Mouse (Mus musculus) megakaryocyte-erythroid progenitor cell, adult 5-6 weeks (primary cell): ENCODE data around the gene Commd2. TPM values are rescaled to one million over a fixed set of nuclear protein-coding genes. Genes with fewer than 3 reads are reported as not detected.

Source experiments
- ATAC-seq: replicated peaks from 2 replicates; pipeline ENCODE4 v1.8.0; 2016; ENCODE audit warnings: mild to moderate bottlenecking, inconsistent platforms; ENCODE audit not compliant: severe bottlenecking, poor library complexity, low FRiP score, low TSS enrichment
- total RNA-seq, 2 experiments: library from RNA; stranded (forward) in 1 of 2; stranded (reverse) in 1 of 2; fragments of 200-1000, 215-1000 nt in 1 of 2; fragments of >200 nt in 1 of 2; fragmentation: Nextera tagmentation in 1 of 2; gene quantifications; 2 replicates each; pipeline ENCODE4 v1.2.3; 2014 to 2017

Commd2 gene
- total RNA-seq (2014; fragmentation: Nextera tagmentation): 25.8 and 45.8 TPM in 2 replicates
- total RNA-seq (2017): 14.6 and 14.9 TPM in 2 replicates

DNA sequence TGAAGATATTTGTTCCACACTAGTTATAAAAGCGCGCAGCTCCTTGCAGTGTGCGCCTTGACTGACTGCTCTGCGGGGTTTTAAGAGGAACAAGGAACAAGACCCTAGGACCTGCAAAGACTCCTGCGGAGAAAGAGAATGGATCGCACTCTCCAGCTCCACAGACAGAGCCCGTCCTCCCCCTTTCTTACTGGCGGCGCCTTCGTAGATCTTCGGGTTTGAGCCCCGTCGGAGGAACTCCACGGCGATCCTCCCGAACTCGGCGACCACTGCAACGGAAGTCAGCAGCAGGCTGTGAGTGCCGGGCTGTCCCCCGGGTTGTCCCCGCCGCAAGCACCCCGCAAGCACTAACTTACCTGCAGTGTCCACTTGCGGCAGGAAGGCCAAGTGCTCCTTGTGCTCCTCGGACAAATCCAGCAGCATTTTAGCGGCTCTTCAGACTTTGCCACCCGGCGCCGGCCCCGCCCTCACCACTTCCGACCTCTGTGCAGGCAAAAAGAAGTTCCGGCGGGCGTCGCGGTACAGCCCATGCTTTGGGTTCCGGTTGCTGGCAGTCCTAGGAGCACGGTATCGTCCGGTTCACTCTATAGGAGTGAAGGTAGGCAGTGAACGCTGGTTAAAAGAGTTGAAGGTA is at the start of gene Commd2:
Gene Commd2 (minus strand): TSS at position 485 of the 634 bp plus-strand sequence.
- ATAC-seq: peak; percentile 95

GRCm38 (mm10) chr3:57696779-57697178 is 45.3 kb upstream of the Commd2 start:
- no peak for ATAC-seq

- ATAC-seq: no peak
These were observed 44.7 kb upstream of the Commd2 start for GRCm38 (mm10) chr3:57696249-57696648.

GRCm38 (mm10) chr3:57692719-57693118 is 41.2 kb upstream of the Commd2 start, which contains the start of gene Ankub1:
TSS of gene Ankub1 (minus strand) at chr3:57692799.
- ATAC-seq: no peak

DNA sequence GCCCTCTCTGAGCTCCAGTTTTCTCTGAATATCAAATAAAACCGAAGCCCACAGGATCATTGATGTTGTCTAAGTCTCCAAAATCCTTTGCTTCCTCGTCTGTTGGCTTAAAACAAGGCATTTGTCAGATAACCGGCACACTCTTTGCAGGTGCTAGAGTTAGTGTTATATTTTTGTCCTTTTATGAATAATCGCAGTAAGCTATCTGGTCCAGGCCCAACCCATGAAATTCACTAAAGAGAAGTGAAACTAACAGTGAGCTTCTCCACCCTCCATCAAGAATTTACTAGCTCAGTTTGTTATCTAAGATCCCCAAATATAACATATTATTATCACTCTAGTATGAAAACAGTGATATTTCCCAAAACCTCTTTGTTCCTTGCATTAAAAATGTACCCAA is 40.3 kb upstream of the Commd2 start:
- ATAC-seq: no peak

DNA sequence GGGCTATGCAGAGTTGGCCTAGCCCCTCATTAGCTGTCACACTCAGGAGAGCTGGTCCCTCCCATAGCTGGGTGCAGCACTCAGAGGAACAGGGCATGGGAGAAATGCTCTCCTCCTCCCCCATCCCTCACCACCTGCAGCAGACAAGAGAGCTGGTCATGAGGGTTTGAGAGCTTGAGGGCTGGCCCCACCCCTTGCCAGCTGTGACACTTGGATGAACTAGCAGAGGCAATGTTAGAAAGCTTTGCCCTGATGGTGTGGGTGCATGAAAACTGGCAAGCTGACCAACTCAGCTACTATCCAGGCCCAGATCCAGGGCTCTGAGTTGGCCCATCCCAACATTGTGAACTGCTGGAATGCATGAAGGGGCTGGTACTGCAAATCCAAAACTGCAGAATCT is 26.3 kb upstream of the Commd2 start:
- ATAC-seq: no peak

GRCm38 (mm10) chr3:57674075-57674474 is 22.6 kb upstream of the Commd2 start:
- ATAC-seq: no peak

- ATAC-seq: no peak
These were observed 22.1 kb upstream of the Commd2 start for GRCm38 (mm10) chr3:57673586-57673985.

GRCm38 (mm10) chr3:57667054-57667723 is 15.7 kb upstream of the Commd2 start:
- ATAC-seq: peak; percentile 83

DNA sequence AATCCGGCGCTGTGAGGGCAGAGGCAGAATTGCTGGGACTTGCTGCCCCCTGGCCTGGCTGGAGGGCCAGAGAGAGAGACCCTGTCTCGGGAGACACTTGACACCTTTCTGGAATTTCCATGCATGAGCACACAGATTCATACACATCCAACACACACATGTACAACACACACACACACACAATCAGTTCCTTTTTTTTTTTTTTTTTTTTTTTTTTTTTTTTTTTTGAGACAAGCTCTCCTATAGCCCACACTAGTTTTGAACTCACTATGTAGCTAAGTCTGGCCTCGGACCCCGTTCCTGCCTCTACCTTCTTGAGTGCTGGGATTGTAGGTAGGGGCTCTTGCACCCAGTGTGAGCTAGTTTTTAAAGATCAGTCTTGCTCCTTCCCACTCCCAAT is 14.4 kb upstream of the Commd2 start:
- ATAC-seq: no peak

- no peak for ATAC-seq
These were observed 13.2 kb upstream of the Commd2 start for GRCm38 (mm10) chr3:57664682-57665081.

DNA sequence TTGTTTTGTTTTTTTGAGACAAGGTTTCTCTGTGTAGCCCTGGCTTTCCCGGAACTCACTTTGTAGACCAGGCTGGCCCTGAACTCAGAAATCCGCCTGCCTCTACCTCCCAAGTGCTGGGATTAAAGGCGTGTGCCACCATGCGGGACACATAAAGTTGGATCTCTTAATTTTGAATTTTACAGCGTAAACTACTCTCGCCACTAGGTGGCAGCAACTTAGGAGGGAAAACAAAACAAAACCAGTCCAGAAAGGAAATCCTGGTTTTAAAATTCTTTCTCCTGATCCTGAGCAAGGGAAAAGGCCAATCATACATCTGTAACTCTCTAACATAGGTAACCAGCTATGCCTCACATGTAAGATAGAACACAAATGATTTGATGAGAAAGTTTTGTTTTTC is 12.2 kb upstream of the Commd2 start:
- peak; percentile 57; the same call in 1 of the 2 replicates for ATAC-seq

DNA sequence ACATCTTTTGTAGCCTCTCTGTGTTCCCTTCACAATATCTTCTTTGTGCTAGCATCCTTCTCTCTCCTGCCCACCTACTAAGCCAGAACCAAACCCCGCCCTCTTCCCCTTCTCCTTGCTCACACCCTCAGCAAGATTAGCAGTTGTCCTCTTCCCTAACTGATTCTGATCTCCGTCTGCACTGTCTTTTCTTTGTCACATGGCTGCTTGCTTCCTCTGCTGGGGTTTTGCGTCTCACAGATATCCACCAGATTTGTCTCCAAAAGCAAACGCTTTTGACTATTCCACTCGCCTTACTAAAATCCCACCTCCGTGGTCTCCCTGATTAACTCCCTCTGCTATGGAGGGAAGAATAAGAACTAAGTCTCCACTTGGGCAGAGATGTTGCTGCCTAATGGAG is 7.1 kb upstream of the Commd2 start:
- no peak for ATAC-seq

DNA sequence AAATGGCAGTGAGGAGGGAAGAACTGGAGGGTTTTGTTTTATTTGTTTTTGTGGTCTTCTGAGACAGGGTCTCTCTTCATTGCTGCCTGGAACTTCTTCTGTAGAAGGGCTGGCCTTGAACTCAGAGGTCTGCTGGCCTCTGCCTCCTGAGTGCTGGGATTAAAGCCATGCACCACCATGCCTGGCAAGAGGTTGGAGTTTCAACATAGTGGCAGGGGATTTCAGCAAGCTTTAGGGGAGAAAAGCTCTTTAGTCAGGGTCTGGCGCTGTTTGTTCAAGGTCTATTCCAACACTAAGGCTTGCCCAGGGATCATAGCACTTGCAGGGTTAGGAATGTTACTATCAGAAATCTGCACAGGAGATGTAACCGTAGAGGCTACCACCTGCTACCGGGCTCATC is 2.1 kb upstream of the Commd2 start:
- ATAC-seq: no peak

- no peak for ATAC-seq
These were observed 970 bp upstream of the Commd2 start for GRCm38 (mm10) chr3:57652485-57652884.

DNA sequence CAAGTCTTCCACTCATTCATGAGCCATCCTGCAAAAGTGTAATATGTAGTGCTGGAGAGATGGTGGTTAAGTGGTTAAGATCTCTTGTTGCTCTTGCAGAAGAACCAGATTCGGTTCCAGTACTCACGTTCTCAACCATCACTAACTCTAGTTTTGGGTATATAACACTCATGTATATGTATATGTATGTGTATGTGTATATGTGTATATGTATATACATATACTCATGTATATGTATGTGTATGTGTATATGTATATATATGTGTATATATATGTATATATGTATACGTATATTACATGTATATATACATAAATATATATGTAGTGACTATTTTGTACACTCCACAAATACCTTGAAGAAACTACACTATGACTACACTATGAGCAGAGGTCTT is 347 bp upstream of the Commd2 start:
- ATAC-seq: 0 out of 2 replicates have a peak, but pooled peaks have one; percentile 4

- ATAC-seq: no peak
These were observed 8.3 kb downstream of the Commd2 start for GRCm38 (mm10) chr3:57643191-57643590.

DNA sequence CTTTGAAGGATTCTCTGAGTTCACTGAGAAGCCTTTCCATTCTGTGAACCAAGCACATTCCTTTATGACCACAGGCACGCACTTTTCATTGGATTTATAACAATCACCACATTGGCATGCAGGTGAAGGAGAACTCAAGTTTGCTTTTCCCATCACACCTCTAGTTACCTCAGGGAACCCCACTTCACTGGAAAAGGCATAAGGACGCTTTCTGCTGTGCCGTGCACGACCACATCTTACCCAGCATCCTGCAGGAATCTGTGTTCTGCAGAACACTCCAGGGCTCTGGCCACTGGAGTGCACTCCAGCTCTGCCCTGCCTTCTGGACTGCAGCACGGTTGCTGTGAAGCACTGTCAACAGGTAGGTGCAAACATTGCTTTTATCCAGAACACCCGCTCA is 13.9 kb downstream of the Commd2 start:
- ATAC-seq: no peak

- no peak for ATAC-seq
These were observed 16.6 kb downstream of the Commd2 start for GRCm38 (mm10) chr3:57634763-57635487.

GRCm38 (mm10) chr3:57626954-57627513 is 24.5 kb downstream of the Commd2 start:
- no peak for ATAC-seq
